Mouse (Mus musculus) liver, embryonic 15.5 days (tissue): ENCODE data around the gene Dohh. TPM values are rescaled to one million over a fixed set of nuclear protein-coding genes. Genes with fewer than 3 reads are reported as not detected.

ENCODE experiments used
- ATAC-seq: fragments of 200-750 bp; cut with Nextera tagmentation; 2 replicates; pipeline ENCODE4 v1.8.0; 2017; ENCODE audit warnings: moderate number of reproducible peaks, mild to moderate bottlenecking, moderate library complexity; ENCODE audit not compliant: insufficient read depth
- H3K27ac ChIP-seq: fragments of 300-500 bp; sonication (generic); replicated peaks from 2 replicates; pipeline ENCODE4 v1.5.1; 2015; ENCODE audit warnings: mild to moderate bottlenecking, inconsistent platforms
- H3K27me3 ChIP-seq: fragments of 300-500 bp; sonication (generic); 2 replicates; pipeline ENCODE4 v1.6.1; 2015; ENCODE audit warnings: mild to moderate bottlenecking, inconsistent platforms
- H3K36me3 ChIP-seq: fragments of 300-500 bp; sonication (generic); replicated peaks from 2 replicates; pipeline ENCODE4 v1.6.1; 2015; ENCODE audit warnings: moderate library complexity, mild to moderate bottlenecking, inconsistent platforms
- H3K4me1 ChIP-seq: fragments of 300-500 bp; sonication (generic); replicated peaks from 2 replicates; pipeline ENCODE4 v1.6.1; 2015; ENCODE audit warnings: inconsistent platforms
- H3K4me2 ChIP-seq: fragments of 300-500 bp; sonication (generic); 2 replicates; pipeline ENCODE4 v1.6.1; 2015; ENCODE audit warnings: moderate library complexity, mild to moderate bottlenecking, inconsistent platforms
- H3K4me3 ChIP-seq: fragments of 300-500 bp; sonication (generic); replicated peaks from 2 replicates; pipeline ENCODE4 v1.5.1; 2015; ENCODE audit warnings: mild to moderate bottlenecking, inconsistent platforms
- H3K9ac ChIP-seq: fragments of 300-500 bp; sonication (generic); 2 replicates; pipeline ENCODE4 v1.6.1; 2015; ENCODE audit warnings: moderate library complexity, mild to moderate bottlenecking, inconsistent platforms
- H3K9me3 ChIP-seq: fragments of 300-500 bp; sonication (generic); replicated peaks from 2 replicates; pipeline ENCODE4 v1.6.1; 2016; ENCODE audit warnings: inconsistent platforms
- WGBS: fragments of 180-500 bp; shearing (Covaris S2); methylation state at CpG from one replicate; pipeline ENCODE4 v1.1.7; 2015; ENCODE audit warnings: mixed read lengths; ENCODE audit not compliant: insufficient replicate concordance; 5-methylcytosine and 5-hydroxymethylcytosine counted together
- polyA plus RNA-seq: library from polyadenylated mRNA; unstranded; fragments of >200 nt; fragmentation: Nextera tagmentation; extraction: Ambion mirVana; gene quantifications from 2 replicates; pipeline ENCODE4 v1.2.1, GENCODE M21; 2015

Dohh gene
- polyA plus RNA-seq, 1 experiment from 2014 or later, result 50.9 TPM

GRCm38 (mm10) chr10:81400371-81401204, 16.4 kb downstream of the Dohh start:
- Histone ChIP-seq H3K27ac (no peak overlapping the region), H3K4me1 (peaks cover 43% of the 10 kb centered on the region)

GRCm38 (mm10) chr10:81401205-81401520, 16.9 kb downstream of the Dohh start:
- peaks cover 38% of the 10 kb centered on the region for H3K27me3 ChIP-seq
- H3K9me3 ChIP-seq, result no peaks in the 10 kb centered on the region
- peaks cover 17% of the 10 kb centered on the region for H3K36me3 ChIP-seq
- H3K9ac ChIP-seq, result no peak overlapping the region
- H3K27ac ChIP-seq, result peak overlapping the region; percentile 59
- no peak for ATAC-seq
- WGBS, result 49% methylated on average over 10 of the region's 10 CpGs
- H3K4me1 ChIP-seq, result peaks cover 47% of the 10 kb centered on the region
- no peak overlapping the region for H3K4me3 ChIP-seq
- H3K4me2 ChIP-seq, result peak overlapping the region; percentile 48; the same call in 1 of the 2 replicates

More at GRCm38 (mm10) chr10:81400371-81401204, 16.4 kb downstream of the Dohh start:
- Histone ChIP-seq H3K9ac (no peak overlapping the region), H3K9me3 (no peaks in the 10 kb centered on the region), H3K4me3 (no peak overlapping the region), H3K27me3 (peaks cover 32% of the 10 kb centered on the region), H3K4me2 (no peak overlapping the region), H3K36me3 (peaks cover 17% of the 10 kb centered on the region)
- 79% methylated on average over 22 of the region's 22 CpGs for WGBS
- ATAC-seq, result no peak

- H3K4me2 ChIP-seq, result peak overlapping the region; percentile 48
- peaks cover 43% of the 10 kb centered on the region for H3K27me3 ChIP-seq
- H3K9ac ChIP-seq, result no peak overlapping the region
- peaks cover 51% of the 10 kb centered on the region for H3K4me1 ChIP-seq
- H3K9me3 ChIP-seq, result no peaks in the 10 kb centered on the region
- ATAC-seq, result peak; percentile 76
- peaks cover 17% of the 10 kb centered on the region for H3K36me3 ChIP-seq
- WGBS, result 16% methylated on average over 18 of the region's 18 CpGs
- peak overlapping the region; percentile 61 for H3K27ac ChIP-seq
- no peak overlapping the region for H3K4me3 ChIP-seq
Observed at GRCm38 (mm10) chr10:81401521-81402226, 17.4 kb downstream of the Dohh start.

- peaks cover 49% of the 10 kb centered on the region for H3K27me3 ChIP-seq
- 42% methylated on average over 7 of the region's 7 CpGs for WGBS
- peaks cover 17% of the 10 kb centered on the region for H3K36me3 ChIP-seq
- H3K4me2 ChIP-seq, result peak overlapping the region; percentile 48; the same call in 1 of the 2 replicates
- no peak for ATAC-seq
- H3K27ac ChIP-seq, result peak overlapping the region; percentile 61
- peaks cover 57% of the 10 kb centered on the region for H3K4me1 ChIP-seq
- H3K4me3 ChIP-seq, result no peak overlapping the region
- no peak overlapping the region for H3K9ac ChIP-seq
- no peaks in the 10 kb centered on the region for H3K9me3 ChIP-seq
Observed at GRCm38 (mm10) chr10:81402227-81402765, 18.1 kb downstream of the Dohh start.

GRCm38 (mm10) chr10:81403511-81403910, 19.3 kb downstream of the Dohh start:
- WGBS, result 79% methylated on average over 10 of the region's 10 CpGs
- ATAC-seq, result no peak
- peaks cover 61% of the 10 kb centered on the region for H3K27me3 ChIP-seq
- H3K4me3 ChIP-seq, result no peak overlapping the region
- no peak overlapping the region for H3K4me2 ChIP-seq
- no peaks in the 10 kb centered on the region for H3K9me3 ChIP-seq
- H3K9ac ChIP-seq, result no peak overlapping the region
- H3K4me1 ChIP-seq, result peaks cover 69% of the 10 kb centered on the region
- peaks cover 17% of the 10 kb centered on the region for H3K36me3 ChIP-seq
- no peak overlapping the region for H3K27ac ChIP-seq

DNA sequence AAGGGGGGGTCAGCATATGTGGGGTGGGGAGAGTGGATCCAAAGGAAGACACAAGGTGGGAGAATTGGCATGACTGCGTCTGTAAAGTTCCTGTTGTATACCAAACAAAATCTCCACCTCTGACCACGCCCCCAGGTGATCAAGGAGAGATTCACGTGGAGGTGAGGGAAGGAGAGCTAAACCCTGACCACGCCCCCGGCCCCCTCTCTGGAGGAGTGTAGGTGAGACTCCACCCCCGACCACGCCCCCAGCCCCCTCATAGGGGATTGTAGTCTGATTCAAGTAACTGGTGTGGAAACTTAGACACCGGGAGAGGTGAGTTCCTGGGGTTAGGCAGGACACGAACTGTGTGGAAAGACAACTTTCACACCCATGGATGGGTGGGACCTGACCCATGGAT, 19.9 kb downstream of the Dohh start:
- Histone ChIP-seq H3K27ac (no peak overlapping the region), H3K4me3 (no peak overlapping the region), H3K9ac (no peak overlapping the region), H3K27me3 (peaks cover 67% of the 10 kb centered on the region), H3K36me3 (peaks cover 17% of the 10 kb centered on the region), H3K9me3 (no peaks in the 10 kb centered on the region), H3K4me1 (peaks cover 75% of the 10 kb centered on the region), H3K4me2 (no peak overlapping the region; the same call in 1 of the 2 replicates)
- ATAC-seq, result no peak
- WGBS, result 33% methylated on average over 9 of the region's 9 CpGs

DNA sequence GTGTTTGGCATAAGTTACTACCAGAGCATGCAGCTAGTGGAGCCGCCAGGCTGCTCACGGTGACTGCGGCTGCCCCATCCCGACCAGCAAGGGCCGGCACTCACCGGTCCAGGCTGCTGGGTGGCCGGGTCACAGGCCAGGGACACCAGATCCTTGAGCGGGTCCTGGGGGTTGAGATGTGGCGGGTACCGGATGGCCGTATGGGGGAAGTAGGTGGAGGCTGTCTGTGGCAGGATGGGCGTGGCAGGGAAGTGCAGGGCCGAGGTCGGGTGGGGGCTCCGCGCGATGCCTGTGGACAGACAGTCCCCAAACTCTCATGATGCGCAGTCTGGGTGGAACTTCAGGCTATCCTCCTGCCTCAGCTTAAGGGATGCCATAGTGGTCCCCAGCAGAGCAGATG, 20.5 kb downstream of the Dohh start:
- no peak overlapping the region for H3K9ac ChIP-seq
- 19% methylated on average over 18 of the region's 18 CpGs for WGBS

GRCm38 (mm10) chr10:81405588-81406201, 21.5 kb downstream of the Dohh start:
- no peak for ATAC-seq
- Histone ChIP-seq H3K9me3 (no peaks in the 10 kb centered on the region), H3K4me1 (peaks cover 91% of the 10 kb centered on the region), H3K4me3 (no peak overlapping the region), H3K27ac (no peak overlapping the region), H3K36me3 (peaks cover 2% of the 10 kb centered on the region), H3K4me2 (no peak overlapping the region), H3K9ac (no peak overlapping the region), H3K27me3 (peaks cover 68% of the 10 kb centered on the region)
- 33% methylated on average over 13 of the region's 13 CpGs for WGBS

More for the DNA sequence above, 20.5 kb downstream of the Dohh start:
- Histone ChIP-seq H3K36me3 (peaks cover 11% of the 10 kb centered on the region), H3K9me3 (no peaks in the 10 kb centered on the region), H3K4me3 (no peak overlapping the region), H3K4me2 (peak overlapping the region; percentile 25), H3K27me3 (peaks cover 71% of the 10 kb centered on the region), H3K27ac (0 out of 2 replicates have a peak overlapping the region, but pooled peaks have one; percentile 9), H3K4me1 (peaks cover 81% of the 10 kb centered on the region)
- ATAC-seq, result no peak

GRCm38 (mm10) chr10:81406504-81407440, 22.5 kb downstream of the Dohh start:
- Histone ChIP-seq H3K9me3 (no peaks in the 10 kb centered on the region), H3K27ac (no peak overlapping the region), H3K4me1 (peaks cover 91% of the 10 kb centered on the region), H3K9ac (no peak overlapping the region), H3K4me3 (peak overlapping the region; percentile 36), H3K27me3 (peaks cover 68% of the 10 kb centered on the region), H3K36me3 (no peaks in the 10 kb centered on the region; the same call in 1 of the 2 replicates), H3K4me2 (peak overlapping the region; percentile 39)
- ATAC-seq, result no peak
- WGBS, result 19% methylated on average over 24 of the region's 24 CpGs
